Mouse (Mus musculus) MEL (cell line): ENCODE results near the gene Nfatc4. TPM values are rescaled to one million over a fixed set of nuclear protein-coding genes. Genes with fewer than 3 reads are reported as not detected.

Experiments
- DNase-seq: peaks from one replicate; pipeline ENCODE4 v3.0.0; 2011; ENCODE audit warnings: low read depth, low spot score
- H3K27ac ChIP-seq: 2 replicates; pipeline ENCODE4 v1.5.1; 2012; ENCODE audit warnings: low read depth, mild to moderate bottlenecking, control low read depth, low read length, moderate library complexity; ENCODE audit not compliant: control insufficient read depth
- H3K27me3 ChIP-seq, 2 experiments: fragments of 150-350 bp in 1 of 2; sonication (generic) in 1 of 2; 2 replicates each; pipeline ENCODE4 v1.6.1; 2012; ENCODE audit warnings: low read length in 2 of 2, mild to moderate bottlenecking in 2 of 2, improper control_type of control experiment in 1 of 2, moderate library complexity in 1 of 2; ENCODE audit not compliant: insufficient read depth in 2 of 2, control insufficient read depth in 1 of 2
- H3K36me3 ChIP-seq, 2 experiments: 2 replicates each; pipeline ENCODE4 v1.6.1; 2012 to 2014; ENCODE audit warnings: low read length in 2 of 2, improper control_type of control experiment in 1 of 2, inconsistent platforms in 1 of 2, mild to moderate bottlenecking in 1 of 2; ENCODE audit not compliant: insufficient read depth in 2 of 2, control insufficient read depth in 1 of 2
- H3K4me1 ChIP-seq, 2 experiments: fragments of 150-350 bp in 1 of 2; sonication (generic) in 1 of 2; 2 replicates each; pipeline ENCODE4 v1.6.1; 2012; ENCODE audit warnings: low read length in 2 of 2, improper control_type of control experiment in 1 of 2, mild to moderate bottlenecking in 1 of 2; ENCODE audit not compliant: insufficient read depth in 2 of 2, control insufficient read depth in 1 of 2
- H3K4me3 ChIP-seq, 2 experiments: fragments of 150-350 bp in 1 of 2; sonication (generic) in 1 of 2; 2 replicates each; pipeline ENCODE4 v1.5.1; 2012; ENCODE audit warnings: low read depth in 2 of 2, low read length in 2 of 2, mild to moderate bottlenecking in 2 of 2, moderate library complexity in 2 of 2, control low read depth in 1 of 2, improper control_type of control experiment in 1 of 2; ENCODE audit not compliant: control insufficient read depth in 1 of 2, insufficient read depth in 1 of 2
- H3K79me2 ChIP-seq: 2 replicates; pipeline ENCODE4 v1.6.1; 2012; ENCODE audit warnings: mild to moderate bottlenecking, low read length, moderate library complexity; ENCODE audit not compliant: control insufficient read depth, poor library complexity, insufficient read depth
- H3K9ac ChIP-seq: 2 replicates; pipeline ENCODE4 v1.6.1; 2012; ENCODE audit warnings: low read depth, mild to moderate bottlenecking, control low read depth, low read length, moderate library complexity; ENCODE audit not compliant: control insufficient read depth, poor library complexity, severe bottlenecking
- H3K9me3 ChIP-seq: fragments of 150-350 bp; sonication (generic); replicated peaks from 2 replicates; pipeline ENCODE4 v1.6.1; 2012; ENCODE audit warnings: mild to moderate bottlenecking, low read length, improper control_type of control experiment, moderate library complexity; ENCODE audit not compliant: insufficient read depth
- BHLHE40 ChIP-seq: IDR thresholded peaks from 2 replicates; pipeline ENCODE4 v1.6.1; 2012; ENCODE audit warnings: low read depth, mild to moderate bottlenecking, inconsistent platforms, low read length, improper control_type of control experiment, borderline replicate concordance
- CHD1 ChIP-seq: IDR thresholded peaks from 2 replicates; pipeline ENCODE4 v1.6.1; 2012; ENCODE audit warnings: low read depth, mild to moderate bottlenecking, inconsistent platforms, low read length, improper control_type of control experiment
- CHD2 ChIP-seq: IDR thresholded peaks from 2 replicates; pipeline ENCODE4 v1.6.1; 2011; ENCODE audit warnings: low read length, improper control_type of control experiment
- CTCF ChIP-seq, 3 experiments: IDR thresholded peaks in 2 of 3; conservative IDR thresholded peaks in 1 of 3; 2 replicates each; pipeline ENCODE4 v1.5.1; 2011 to 2012; ENCODE audit warnings: low read length in 3 of 3, low read depth in 2 of 3, mild to moderate bottlenecking in 2 of 3, improper control_type of control experiment in 1 of 3, inconsistent platforms in 1 of 3, mixed read lengths in 1 of 3, moderate library complexity in 1 of 3; ENCODE audit not compliant: control insufficient read depth in 1 of 3, insufficient read depth in 1 of 3, poor library complexity in 1 of 3, severe bottlenecking in 1 of 3
- E2F4 ChIP-seq: IDR thresholded peaks from 2 replicates; pipeline ENCODE4 v1.6.1; 2011; ENCODE audit warnings: low read depth, low read length, improper control_type of control experiment, borderline replicate concordance
- ELF1 ChIP-seq: IDR thresholded peaks from 2 replicates; pipeline ENCODE4 v1.6.1; 2014; ENCODE audit warnings: low read depth, mild to moderate bottlenecking, inconsistent platforms, low read length, improper control_type of control experiment, moderate library complexity
- EP300 ChIP-seq, 2 experiments: IDR thresholded peaks; 2 replicates each; pipeline ENCODE4 v1.6.1; 2011; ENCODE audit warnings: improper control_type of control experiment in 2 of 2, low read length in 2 of 2, low read depth in 1 of 2, mild to moderate bottlenecking in 1 of 2
- ETS1 ChIP-seq: IDR thresholded peaks from 2 replicates; pipeline ENCODE4 v1.6.1; 2012; ENCODE audit warnings: low read depth, mild to moderate bottlenecking, inconsistent platforms, low read length, improper control_type of control experiment, moderate library complexity
- GABPA ChIP-seq: IDR thresholded peaks from 2 replicates; pipeline ENCODE4 v1.6.1; 2012; ENCODE audit warnings: low read depth, mild to moderate bottlenecking, inconsistent platforms, low read length, improper control_type of control experiment, moderate library complexity
- HCFC1 ChIP-seq: IDR thresholded peaks from 2 replicates; pipeline ENCODE4 v1.6.1; 2012; ENCODE audit warnings: low read depth, mild to moderate bottlenecking, inconsistent platforms, low read length, improper control_type of control experiment, moderate library complexity
- JUND ChIP-seq: IDR thresholded peaks from 2 replicates; pipeline ENCODE4 v1.6.1; 2011; ENCODE audit warnings: low read depth, mild to moderate bottlenecking, improper control_type of control experiment, low read length
- KAT2A ChIP-seq: conservative IDR thresholded peaks from 2 replicates; pipeline ENCODE4 v1.6.1; 2012; ENCODE audit warnings: low read depth, low read length, improper control_type of control experiment, inconsistent platforms
- MAZ ChIP-seq: IDR thresholded peaks from 2 replicates; pipeline ENCODE4 v1.6.1; 2012; ENCODE audit warnings: low read depth, mild to moderate bottlenecking, inconsistent platforms, low read length, improper control_type of control experiment
- MEF2A ChIP-seq: IDR thresholded peaks from 2 replicates; pipeline ENCODE4 v1.6.1; 2014; ENCODE audit warnings: low read depth, mild to moderate bottlenecking, inconsistent platforms, low read length, improper control_type of control experiment; ENCODE audit not compliant: poor library complexity, insufficient replicate concordance, severe bottlenecking; ENCODE audit errors: extremely low read depth
- MXI1 ChIP-seq: IDR thresholded peaks from 2 replicates; pipeline ENCODE4 v1.6.1; 2011; ENCODE audit warnings: mild to moderate bottlenecking, low read depth, low read length, improper control_type of control experiment
- NELFE ChIP-seq: IDR thresholded peaks from 2 replicates; pipeline ENCODE4 v1.6.1; 2011; ENCODE audit warnings: low read depth, low read length, improper control_type of control experiment
- NRF1 ChIP-seq: IDR thresholded peaks from 2 replicates; pipeline ENCODE4 v1.6.1; 2014; ENCODE audit warnings: low read depth, mild to moderate bottlenecking, inconsistent platforms, low read length, improper control_type of control experiment, moderate library complexity; ENCODE audit not compliant: poor library complexity, insufficient read depth, severe bottlenecking
- POLR2A ChIP-seq, 2 experiments: IDR thresholded peaks; 2 replicates each; pipeline ENCODE4 v1.6.1; 2011 to 2012; ENCODE audit warnings: low read length in 2 of 2, mild to moderate bottlenecking in 2 of 2, control low read depth in 1 of 2, improper control_type of control experiment in 1 of 2, low read depth in 1 of 2, moderate library complexity in 1 of 2; ENCODE audit not compliant: control insufficient read depth in 1 of 2, insufficient read depth in 1 of 2, poor library complexity in 1 of 2
- POLR2AphosphoS2 ChIP-seq: IDR thresholded peaks from 2 replicates; pipeline ENCODE4 v1.6.1; 2011; ENCODE audit warnings: low read length, improper control_type of control experiment
- RAD21 ChIP-seq: IDR thresholded peaks from 2 replicates; pipeline ENCODE4 v1.6.1; 2011; ENCODE audit warnings: mild to moderate bottlenecking, low read depth, low read length, improper control_type of control experiment
- RCOR1 ChIP-seq: IDR thresholded peaks from 2 replicates; pipeline ENCODE4 v1.6.1; 2012; ENCODE audit warnings: low read depth, mild to moderate bottlenecking, inconsistent platforms, low read length, improper control_type of control experiment
- SMC3 ChIP-seq: IDR thresholded peaks from 2 replicates; pipeline ENCODE4 v1.6.1; 2011; ENCODE audit warnings: low read depth, low read length, improper control_type of control experiment
- TBP ChIP-seq: IDR thresholded peaks from 2 replicates; pipeline ENCODE4 v1.8.0; 2011; ENCODE audit warnings: low read depth, low read length, improper control_type of control experiment
- TCF12 ChIP-seq: IDR thresholded peaks from 2 replicates; pipeline ENCODE4 v1.6.1; 2014; ENCODE audit warnings: low read depth, mild to moderate bottlenecking, inconsistent platforms, low read length, improper control_type of control experiment, moderate library complexity
- UBTF ChIP-seq: IDR thresholded peaks from 2 replicates; pipeline ENCODE4 v1.6.1; 2012; ENCODE audit warnings: low read depth, mild to moderate bottlenecking, inconsistent platforms, low read length, improper control_type of control experiment, moderate library complexity, borderline replicate concordance; ENCODE audit not compliant: insufficient read depth
- ZKSCAN1 ChIP-seq: IDR thresholded peaks from 2 replicates; pipeline ENCODE4 v1.6.1; 2012; ENCODE audit warnings: low read depth, mild to moderate bottlenecking, inconsistent platforms, low read length, improper control_type of control experiment, moderate library complexity
- ZMIZ1 ChIP-seq: IDR thresholded peaks from 2 replicates; pipeline ENCODE4 v1.6.1; 2012; ENCODE audit warnings: low read depth, mild to moderate bottlenecking, inconsistent platforms, low read length, improper control_type of control experiment, moderate library complexity
- polyA plus RNA-seq, 2 experiments: library from polyadenylated mRNA; stranded (reverse) in 1 of 2; unstranded in 1 of 2; fragments of >175 nt in 1 of 2; fragments of >200 nt in 1 of 2; gene quantifications; 2 replicates each; pipeline versions ENCODE4 v1.2.1 to v1.2.4; 2012; ENCODE audit warnings: low replicate concordance in 2 of 2, low read depth in 1 of 2; ENCODE audit not compliant: insufficient read length in 2 of 2, insufficient read depth in 1 of 2, missing spikeins in 1 of 2
- total RNA-seq: library from RNA; depleted of rRNA; stranded (reverse); fragments of 300-350 nt; gene quantifications from 2 replicates; pipeline ENCODE4 v1.2.3, GENCODE M21; 2012

Gene Nfatc4
- total and polyA plus RNA-seq, 3 experiments = 0.27 to 0.71 TPM; not detected in 1

DNA sequence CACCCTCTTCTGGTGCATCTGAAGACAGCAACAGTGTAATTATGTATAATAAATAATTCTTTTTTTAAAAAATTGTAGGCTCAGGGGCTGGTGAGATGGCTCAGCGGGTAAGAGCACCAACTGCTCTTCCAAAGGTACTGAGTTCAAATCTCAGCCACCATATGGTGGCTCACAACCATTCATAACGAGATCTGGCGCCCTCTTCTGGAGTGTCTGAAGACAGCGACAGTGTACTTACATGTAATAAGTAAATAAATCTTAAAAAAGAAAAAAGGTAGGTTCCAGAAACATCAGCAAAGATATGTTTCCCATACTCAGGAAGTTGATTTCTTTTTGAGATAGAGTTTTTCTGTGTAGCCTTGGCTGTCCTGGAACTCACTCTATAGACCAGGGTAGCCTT lies 19.9 kb downstream of the Nfatc4 start:
- peak in 2 of 3 experiments; percentile 12 to 36; a peak in 3 of 6 replicates for TF ChIP-seq CTCF (IDR thresholded peaks at IDR 0.05 in 2 of 3, conservative IDR thresholded peaks at IDR 0.05 in 1 of 3; ENCODE audit: control insufficient read depth in 1 of 3, insufficient read depth in 1 of 3, low read depth in 2 of 3, low read length in 3 of 3, poor library complexity in 1 of 3, severe bottlenecking in 1 of 3)
- TF ChIP-seq SMC3 = peak; percentile 32; the same call in 1 of the 2 replicates
- no peak for TF ChIP-seq TBP
- Histone ChIP-seq H3K27me3 (peaks cover 2 to 5% of the 10 kb centered on the region in 2 experiments; a peak in 1 of 4 replicates), H3K9me3 (no peaks in the 10 kb centered on the region), H3K9ac (no peak overlapping the region), H3K4me3 (no peak overlapping the region), H3K27ac (no peak overlapping the region), H3K36me3 (no peaks in the 10 kb centered on the region), H3K4me1 (no peaks in the 10 kb centered on the region), H3K79me2 (no peaks in the 10 kb centered on the region)
- DNase-seq = no peak

DNA sequence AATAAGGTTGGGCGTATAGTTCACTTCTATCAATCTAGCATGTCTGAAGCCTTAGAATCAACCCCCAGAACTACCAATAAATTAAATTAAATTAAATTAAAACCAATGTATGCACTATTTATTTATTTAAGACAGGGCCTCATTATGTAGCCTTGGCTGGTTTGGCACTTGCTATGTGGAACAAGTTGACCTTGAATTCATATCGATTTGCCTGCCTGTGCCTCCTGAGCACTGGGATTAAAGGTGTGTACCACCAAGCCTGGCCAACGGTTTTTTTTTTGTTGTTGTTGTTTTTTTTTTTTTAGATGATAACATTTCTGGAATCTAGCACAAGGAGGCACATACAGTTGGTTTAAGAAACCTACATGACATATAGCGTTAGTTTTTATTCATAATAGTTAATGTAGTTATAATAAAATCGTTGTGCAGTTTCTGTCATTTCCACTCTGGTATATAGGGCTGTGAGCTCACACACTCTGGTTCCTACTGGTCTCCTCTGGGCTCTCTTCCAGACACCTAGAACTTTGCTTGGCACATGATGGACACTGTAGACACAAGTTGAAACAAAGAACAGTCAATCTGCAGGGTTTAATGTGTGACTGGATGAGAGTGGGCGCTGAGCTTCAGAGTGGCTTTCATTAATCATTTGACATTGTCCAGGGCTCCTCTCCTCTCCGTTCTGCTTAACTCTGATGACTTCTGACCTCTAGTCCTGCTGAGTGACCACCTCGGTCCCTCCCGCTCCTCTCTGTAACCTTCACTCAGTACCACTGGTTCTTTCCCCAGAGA lies 22.8 kb downstream of the Nfatc4 start:
- no peak for DNase-seq
- Histone ChIP-seq H3K9me3 (no peaks in the 10 kb centered on the region), H3K9ac (no peak overlapping the region)

DNA sequence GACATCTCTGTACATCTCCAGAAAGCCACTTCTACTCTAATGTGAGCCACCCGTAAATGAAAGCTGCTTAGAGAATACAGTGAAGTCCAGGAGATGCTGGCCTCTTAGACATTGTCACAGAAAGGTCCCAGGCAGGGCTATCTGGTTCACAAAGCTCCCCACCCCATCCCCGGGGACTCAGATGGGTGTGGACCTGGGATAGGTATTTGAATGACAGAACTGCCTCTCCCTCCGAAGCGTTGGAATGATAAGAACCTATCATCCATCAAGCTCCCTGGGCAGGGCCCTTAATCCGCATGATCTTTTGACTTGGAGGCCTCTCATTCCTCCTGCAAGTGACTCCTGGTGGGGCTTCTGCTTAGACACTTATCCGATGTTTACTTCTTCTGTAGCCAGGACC lies 27.9 kb downstream of the Nfatc4 start:
- Histone ChIP-seq H3K27ac (no peak overlapping the region), H3K27me3 (peaks cover 4 to 6% of the 10 kb centered on the region in 2 experiments; a peak in 3 of 4 replicates), H3K9ac (no peak overlapping the region), H3K4me1 (no peaks in the 10 kb centered on the region), H3K36me3 (no peaks in the 10 kb centered on the region), H3K4me3 (no peak overlapping the region), H3K79me2 (no peaks in the 10 kb centered on the region), H3K9me3 (no peaks in the 10 kb centered on the region)
- no peak for DNase-seq
- TF ChIP-seq JUND (no peak), TCF12 (no peak), ZMIZ1 (no peak), E2F4 (no peak), KAT2A (no peak), MXI1 (no peak), NELFE (no peak), NRF1 (no peak)

More for the DNA sequence above, 22.8 kb downstream of the Nfatc4 start:
- no peak for TF ChIP-seq ZKSCAN1
- no peak for TF ChIP-seq CHD1
- TF ChIP-seq UBTF = no peak
- TF ChIP-seq MAZ = no peak
- no peak for TF ChIP-seq POLR2AphosphoS2
- no peak for TF ChIP-seq MEF2A
- no peak for TF ChIP-seq POLR2A (IDR thresholded peaks at IDR 0.05; ENCODE audit: control insufficient read depth in 1 of 2, insufficient read depth in 1 of 2, low read depth in 1 of 2, low read length in 2 of 2, poor library complexity in 1 of 2)
- no peak for TF ChIP-seq ETS1
- TF ChIP-seq EP300 (IDR thresholded peaks at IDR 0.05; ENCODE audit: low read depth in 1 of 2, low read length in 2 of 2) = no peak
- no peak for TF ChIP-seq NRF1
- no peak for TF ChIP-seq BHLHE40
- TF ChIP-seq ELF1 = no peak
- no peak for TF ChIP-seq RAD21
- no peak for TF ChIP-seq SMC3
- no peak for TF ChIP-seq RCOR1
- TF ChIP-seq CHD2 = no peak
- no peak for TF ChIP-seq HCFC1
- no peak for TF ChIP-seq GABPA
- Histone ChIP-seq H3K27ac (no peak overlapping the region), H3K79me2 (no peaks in the 10 kb centered on the region), H3K27me3 (peaks cover 2 to 7% of the 10 kb centered on the region in 2 experiments; a peak in 1 of 4 replicates), H3K4me3 (no peak overlapping the region), H3K4me1 (no peaks in the 10 kb centered on the region), H3K36me3 (no peaks in the 10 kb centered on the region)
